Mouse (Mus musculus) 416B (cell line): ENCODE measurements at regions not wholly inside any gene's neighbourhood (a gene's known extent, or its start where the extent isn't known, plus 50 kb on each side); places are given as distances from the start of the nearest gene placed in this dataset.
A peak's percentile ranks its signal among the peaks of the same experiment; 100 is the strongest.

ENCODE experiments used
- DNase-seq: peaks from one replicate; pipeline ENCODE4 v3.0.0; 2011; ENCODE audit warnings: low read depth

DNA sequence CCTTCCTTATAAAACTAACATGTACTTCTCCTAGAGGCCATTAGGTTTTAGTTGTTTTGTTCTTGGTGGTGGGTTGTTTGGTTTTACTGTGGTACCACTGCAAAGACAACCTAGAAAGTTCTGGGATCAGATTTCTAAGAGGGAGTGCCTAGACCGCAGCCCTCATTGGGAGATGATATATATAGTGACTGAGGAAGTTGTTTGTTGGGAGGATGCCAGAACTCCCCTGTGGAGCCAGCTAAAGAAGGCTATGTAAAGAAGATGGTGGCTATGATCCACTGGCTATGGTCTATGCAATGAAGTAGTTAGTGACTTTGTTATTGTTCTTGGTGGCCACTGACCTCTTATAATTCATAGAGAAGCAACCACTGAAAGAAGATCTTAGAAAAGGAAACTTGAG is 283.8 kb upstream of the Kif2a start:
- DNase-seq: peak; percentile 73

DNA sequence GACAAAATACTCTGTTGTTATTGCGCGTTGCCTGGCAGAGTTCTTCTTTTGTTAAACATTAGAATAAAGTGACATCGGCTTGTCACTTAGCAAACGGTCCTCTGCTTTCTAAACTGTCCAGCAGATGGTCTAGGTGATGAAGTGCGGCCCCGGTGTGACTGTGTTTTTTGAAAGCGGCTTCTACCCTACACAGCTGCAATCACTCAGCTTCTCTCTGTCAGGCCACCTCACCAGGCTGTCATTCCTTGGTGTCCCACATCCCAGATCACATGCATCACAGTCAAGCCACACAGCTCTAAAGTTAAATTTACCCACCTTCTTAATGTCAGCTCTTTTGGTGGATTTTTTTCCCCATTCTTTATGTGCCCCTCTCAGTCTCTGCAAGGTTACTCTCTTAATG is 282.0 kb upstream of the Kif2a start:
- DNase-seq: no peak

DNA sequence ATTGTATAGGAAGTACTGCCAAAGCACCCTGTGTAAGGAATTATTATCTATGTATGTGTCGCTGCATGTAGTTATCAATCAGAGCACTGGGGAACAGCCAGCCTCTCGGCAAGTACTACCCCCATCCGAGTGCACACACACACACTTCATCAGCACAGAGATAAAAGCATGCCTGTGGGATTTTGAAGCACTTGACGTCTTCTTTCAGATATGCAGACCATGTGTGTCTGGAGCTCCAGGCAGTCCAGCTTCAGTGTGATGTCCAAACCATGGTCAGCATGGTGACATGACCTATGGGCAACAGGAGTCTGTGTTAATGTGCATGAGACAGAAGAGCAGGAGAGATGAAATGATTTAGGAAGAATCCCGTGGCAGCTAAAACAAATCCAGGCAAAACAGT is 281.4 kb upstream of the Kif2a start:
- no peak for DNase-seq

DNA sequence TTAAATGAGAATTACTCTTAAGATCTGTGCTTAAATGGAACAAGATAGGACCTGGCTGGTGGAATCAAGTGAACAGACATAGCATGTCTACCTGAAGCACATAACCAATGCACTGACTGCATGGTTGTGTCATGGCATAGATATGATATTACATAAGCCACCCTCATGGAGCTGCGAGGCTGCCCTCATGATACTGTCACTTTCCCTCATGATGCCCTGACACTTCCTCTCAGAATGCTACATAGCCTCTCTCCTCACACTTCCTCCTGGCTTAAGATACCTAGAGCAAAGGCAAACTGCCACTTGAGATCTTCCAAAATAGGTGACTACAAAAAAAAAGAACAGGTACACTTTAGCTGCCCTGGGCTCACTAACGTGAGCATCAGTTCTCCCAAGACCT is 278.9 kb upstream of the Kif2a start:
- no peak for DNase-seq

DNA sequence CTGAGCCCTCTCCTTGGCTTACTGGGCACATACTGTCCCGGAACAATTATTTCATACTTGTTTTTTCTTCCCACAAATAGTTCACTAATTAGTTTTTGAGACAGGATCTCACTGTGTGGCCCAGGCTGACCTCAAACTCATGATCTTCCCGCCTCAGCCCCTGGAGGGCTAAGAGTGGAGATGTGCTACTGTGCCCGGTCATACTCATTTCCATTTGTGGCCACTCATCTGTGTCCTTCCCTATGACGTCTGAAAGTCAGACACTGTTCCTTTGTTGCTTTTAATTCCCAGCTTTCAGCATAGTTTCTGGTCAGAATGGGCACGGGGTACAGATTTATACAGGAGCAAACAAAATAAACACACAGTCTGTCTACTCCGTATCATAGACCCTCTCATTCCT is 242.7 kb upstream of the Kif2a start:
- no peak for DNase-seq

DNA sequence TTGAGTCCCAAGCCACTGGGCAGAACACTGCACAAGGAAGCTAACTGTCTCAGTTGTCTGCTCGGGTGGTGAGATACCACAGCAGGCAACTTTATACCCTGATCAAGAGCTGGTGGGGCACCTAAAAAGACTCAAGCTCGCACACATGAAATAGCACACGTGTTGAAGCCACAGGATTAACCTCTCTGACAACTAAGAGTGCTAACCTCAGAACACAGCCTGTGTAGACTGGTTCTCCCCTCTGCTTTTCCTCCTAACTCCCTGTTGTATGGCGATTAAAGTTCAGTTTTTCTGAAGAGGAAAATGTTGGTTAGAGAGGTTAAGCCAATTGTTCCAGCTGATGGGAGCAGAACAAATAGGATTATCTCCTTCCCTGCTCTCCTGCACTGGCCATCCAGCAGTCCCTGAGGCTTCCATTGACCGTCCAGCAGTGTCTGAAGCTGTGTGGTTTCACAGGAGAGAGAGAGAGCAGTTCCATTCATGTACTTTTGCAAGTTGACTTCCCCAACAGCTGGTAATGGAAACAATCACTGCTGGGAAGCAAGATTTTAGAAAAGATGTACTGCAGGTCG is 239.6 kb upstream of the Kif2a start:
- DNase-seq: no peak

DNA sequence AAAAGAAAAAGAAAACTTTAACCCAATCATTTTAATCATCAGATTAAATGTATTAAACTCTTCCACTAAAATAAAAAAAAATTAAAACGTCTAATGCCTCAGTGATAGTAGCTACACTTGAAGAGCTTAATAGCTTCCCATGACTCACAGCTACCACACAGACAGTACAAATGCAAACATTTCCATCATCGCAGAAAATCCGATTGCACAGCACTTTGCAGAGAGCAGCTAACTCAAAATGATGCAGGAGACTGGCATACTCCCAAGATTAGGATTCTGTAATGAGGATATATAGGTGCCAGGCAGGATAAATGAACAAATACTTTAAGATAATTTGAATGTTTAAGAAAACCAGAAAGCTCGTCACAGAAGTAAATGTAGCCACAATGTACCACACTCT is 238.3 kb upstream of the Kif2a start:
- no peak for DNase-seq

DNA sequence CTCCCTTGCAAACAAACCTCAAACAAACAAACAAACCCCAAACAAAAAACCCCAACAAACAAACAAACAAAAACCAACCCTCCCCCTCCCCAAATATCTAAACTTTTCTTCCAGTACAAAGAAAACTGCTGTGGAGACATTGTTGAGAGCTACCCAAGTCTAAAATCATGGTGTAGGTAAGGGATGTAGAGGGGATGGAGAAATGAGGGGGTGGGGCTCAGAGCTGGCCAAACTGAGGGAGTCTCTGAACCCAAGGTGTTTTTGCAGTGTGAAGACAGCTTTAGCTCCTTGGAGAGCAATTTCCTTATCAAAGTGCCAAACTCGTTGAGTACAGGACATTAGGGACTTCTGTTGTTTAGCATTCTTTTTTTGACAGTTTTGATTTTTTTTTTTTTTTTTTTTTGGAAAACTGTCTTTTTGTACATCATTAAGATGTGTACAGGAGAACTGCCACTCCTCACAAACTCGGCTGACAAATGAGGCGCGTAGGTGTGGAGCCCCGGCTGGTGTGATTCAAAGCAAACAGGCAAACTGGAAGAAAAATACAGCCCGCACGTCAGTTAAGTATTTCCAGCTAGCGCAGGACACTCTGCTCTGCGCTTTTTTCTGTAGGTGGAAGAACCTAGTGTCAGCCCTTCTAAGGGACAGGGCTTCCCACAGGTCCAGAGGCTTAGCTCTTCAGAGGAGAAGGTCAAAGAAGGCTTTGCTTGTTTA is 226.0 kb upstream of the Kif2a start:
- no peak for DNase-seq

DNA sequence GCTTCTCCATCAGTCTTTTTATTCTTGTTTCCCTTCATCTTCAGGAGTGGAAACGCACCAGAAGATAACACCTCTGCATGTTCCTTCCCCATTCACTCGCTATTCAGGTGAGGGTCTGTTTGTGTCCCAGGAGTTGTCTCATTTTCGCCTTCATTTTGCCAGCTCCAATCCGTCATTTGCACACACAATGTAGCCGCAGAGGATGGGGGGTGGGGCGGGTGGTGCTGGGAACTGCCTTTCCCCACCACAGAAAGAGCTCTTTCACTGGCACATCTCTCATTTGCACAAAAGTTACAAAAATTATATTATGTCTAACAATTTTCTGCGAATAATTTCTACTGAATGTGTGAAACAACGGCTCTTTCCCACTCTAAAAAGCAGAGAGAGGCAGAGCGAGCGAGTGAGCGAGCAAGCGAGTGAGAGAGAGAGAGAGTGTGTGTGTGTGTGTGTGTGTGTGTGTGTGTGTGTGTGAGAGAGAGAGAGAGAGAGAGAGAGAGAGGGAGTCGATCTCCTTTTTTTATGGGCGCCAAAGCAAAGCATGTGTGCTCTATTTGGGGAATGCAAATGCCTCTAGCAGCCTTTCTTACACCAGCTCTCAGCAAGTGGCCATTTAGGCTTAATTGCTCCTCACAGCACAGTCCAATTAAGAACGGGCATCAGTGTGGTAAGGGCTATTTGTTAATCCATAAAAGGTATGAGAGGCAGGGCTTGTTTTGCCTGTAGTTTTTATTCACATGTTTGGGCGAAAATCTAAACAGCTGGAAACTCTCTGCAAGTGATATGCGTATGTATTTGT is 225.2 kb upstream of the Kif2a start:
- DNase-seq: no peak

DNA sequence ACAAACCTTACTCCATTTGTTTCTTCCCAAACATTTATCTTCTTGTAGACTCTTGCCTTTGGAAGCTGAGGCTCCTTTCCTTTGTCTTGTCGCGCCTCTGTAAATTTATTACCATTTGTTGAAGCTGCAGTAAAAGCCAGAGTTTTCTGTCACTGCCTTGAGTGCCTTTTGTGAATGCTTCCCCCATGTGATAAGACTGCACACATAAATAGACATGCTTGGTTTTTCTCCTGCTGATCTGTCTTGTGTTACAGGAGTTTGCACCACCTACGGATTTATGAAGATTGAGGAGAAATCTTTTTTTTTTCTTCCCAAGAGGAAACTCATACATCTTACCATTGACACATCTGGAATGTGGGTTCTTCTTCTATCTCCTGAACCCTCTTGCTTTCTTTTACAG is 222.2 kb upstream of the Kif2a start:
- DNase-seq: no peak

DNA sequence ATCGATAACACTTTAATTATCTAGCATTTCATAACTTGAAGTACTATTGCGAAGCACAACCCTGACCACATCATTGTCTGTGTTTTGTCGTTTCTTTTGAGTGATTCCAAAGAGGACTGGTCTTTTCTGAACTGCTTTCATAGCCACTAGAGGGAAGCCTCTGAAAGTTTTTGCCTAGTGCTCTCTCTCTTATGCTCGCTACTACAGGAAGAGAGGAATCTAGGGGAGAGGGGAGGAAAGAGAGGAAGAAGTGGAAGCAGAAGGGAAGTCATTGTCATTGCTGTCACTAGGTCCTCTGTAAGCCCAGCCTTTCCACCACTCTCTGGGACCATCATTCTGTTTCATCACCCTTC is 217.1 kb upstream of the Kif2a start:
- peak; percentile 5 for DNase-seq

DNA sequence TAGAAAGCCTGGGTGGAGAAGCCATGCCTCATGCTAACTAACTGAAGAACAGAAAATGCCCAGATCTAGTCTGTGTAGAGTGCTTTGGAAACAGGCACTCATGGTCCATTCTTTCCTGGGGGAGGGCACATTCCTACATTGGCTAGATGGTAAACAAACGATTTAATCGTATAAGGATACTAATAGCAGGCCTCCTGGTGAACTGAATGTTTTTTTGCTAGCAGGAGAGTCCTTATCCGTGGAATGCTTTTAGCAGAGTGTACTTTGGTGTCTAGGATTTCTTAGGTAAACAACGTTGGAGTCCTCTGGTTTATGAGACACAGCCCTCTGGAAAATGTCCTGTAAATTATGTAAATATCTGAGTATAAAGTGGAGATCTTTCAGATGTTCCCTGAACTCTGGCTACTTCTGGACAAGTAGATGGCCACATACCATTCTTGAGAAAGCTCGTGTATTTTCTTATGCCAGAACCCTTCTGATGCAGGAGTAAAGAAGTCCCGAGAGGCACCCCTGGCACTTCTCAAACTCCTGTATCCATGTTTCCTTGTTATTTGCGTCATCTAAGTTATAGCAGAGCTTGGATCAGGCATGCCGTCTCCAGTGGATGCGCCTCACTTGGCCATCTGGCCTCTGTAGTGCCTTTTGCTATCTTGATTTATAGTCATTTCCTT is 216.6 kb upstream of the Kif2a start:
- DNase-seq: no peak

DNA sequence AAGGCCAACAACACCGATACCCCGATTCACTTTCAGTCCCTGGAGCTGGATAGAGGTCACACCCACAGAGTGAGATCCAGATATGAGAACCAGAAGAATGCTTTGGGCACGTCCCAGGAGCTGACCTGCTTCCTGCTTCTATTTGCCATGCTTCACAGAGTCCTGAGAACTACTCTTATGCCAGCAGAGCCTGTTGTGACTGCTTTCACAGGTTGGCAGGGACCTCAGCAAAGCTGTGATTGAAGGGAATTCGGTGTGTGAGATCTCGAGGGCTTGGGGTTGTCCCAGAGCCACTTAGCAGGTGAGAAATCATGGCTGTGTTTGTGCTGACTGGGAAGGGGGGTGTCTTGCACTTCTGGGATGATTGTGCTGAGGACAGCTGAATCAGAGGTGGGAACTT is 197.5 kb upstream of the Kif2a start:
- DNase-seq: no peak

DNA sequence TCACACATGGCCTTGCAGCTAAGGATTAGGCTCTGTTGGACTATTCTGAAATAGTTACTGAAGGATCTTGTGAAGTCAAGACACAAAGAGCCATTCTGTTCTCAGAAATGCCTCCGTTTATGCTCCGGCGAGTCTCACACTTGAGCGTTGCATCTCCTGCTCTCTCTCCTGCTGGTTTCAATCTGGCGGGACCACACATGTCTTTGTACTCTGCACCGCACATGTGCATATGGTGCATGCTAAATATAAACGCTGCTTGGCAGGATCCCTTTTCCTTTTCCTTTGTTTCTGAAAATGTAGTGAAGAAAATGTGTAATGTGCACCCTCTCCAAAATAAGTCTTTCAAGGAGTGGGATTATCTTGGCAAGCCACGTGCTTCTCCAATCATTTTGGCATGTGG is 196.4 kb upstream of the Kif2a start:
- DNase-seq: no peak

DNA sequence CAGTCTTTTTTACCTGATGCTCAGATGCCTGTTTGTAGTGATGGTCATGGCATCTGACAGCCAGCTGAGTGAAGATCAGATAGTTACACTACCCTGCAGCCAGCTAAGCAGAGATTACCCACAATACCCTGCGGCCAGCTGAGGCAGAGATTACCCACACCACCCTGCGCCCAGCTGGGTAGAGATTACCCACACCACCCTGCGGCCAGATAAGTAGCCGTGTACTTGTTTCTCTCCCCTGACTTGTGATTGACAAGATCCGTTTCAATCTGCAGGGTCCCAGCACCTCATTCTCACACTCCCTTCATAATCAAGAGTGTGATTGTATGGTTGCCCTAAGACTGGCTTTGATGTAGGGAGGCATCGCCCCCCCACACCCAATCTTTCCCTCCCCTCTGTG is 195.9 kb upstream of the Kif2a start:
- DNase-seq: no peak

DNA sequence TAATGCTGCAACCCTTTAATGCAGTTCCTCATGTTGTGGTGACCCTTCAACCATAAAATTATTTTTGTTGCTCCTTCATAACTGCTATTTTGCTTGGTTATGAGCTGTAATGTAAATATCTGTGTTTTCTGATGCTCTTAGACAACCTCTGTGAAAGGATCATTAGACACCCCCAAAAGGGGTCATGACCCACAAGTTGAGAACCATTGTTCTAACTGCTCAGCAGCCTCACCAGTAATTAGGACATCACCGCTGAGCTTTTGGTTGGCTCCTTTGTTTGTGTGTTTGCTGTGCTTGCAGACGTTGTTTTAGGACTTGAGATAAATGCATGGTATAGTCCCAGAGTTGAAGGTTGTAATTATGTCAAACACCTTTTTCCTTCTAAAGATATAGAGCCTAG is 191.4 kb upstream of the Kif2a start:
- DNase-seq: no peak

DNA sequence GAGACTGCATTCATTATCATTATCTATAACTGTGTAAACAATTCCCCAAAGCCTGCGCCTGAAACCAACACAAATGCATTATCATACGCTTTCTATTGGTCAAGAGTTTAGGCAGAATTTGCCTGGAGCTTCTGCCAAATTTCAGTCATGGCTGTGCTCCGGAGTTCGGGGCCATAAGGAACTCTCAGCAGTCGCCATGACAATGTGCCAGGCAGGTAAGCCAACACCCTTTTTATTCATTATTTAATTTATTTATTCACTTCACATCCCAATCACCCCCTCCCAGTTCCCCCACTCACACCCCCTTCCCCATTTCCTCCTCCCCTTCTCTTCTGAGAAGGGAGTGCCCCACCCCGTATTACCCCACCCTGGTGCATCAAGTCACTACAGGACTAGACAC is 188.8 kb upstream of the Kif2a start:
- DNase-seq: no peak

DNA sequence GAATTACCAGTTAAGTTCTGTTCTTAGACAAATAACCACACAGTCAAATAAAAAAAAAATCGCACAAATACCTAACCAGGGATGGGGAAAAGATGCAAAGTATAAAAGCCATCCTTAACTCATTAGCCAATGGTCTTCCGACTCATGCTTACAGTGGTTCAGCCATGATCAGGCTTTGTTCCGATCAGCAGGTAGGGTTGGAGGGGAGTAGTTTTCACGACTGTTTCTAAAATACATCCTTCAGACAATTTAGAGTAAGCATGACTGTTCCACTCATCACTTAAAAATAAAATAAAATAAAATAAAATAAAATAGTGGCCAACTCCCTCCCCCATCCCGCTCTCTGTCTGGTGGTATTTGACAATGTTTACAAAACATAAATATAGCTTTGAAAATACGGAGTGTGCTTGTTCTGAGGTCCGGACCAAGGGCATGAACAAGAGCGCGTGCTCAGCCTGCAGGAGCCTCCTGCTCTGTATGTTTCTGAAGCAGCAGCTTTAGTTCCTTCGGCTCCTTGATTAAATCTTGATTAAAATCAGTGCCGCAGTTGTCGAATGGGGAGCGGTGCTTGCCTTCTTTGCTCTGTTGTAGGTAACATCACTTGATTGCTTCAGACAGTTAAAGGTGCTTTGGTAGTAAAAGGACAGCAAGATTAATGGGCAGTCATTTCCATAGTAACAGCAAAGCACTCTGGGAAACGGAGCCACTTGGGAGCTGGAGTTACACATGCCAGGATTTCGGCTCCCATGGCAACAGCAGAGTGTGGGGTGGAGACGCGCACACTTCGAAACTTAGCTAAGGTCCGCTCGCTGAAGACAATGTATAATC is 185.6 kb upstream of the Kif2a start:
- peak; percentile 2 for DNase-seq

DNA sequence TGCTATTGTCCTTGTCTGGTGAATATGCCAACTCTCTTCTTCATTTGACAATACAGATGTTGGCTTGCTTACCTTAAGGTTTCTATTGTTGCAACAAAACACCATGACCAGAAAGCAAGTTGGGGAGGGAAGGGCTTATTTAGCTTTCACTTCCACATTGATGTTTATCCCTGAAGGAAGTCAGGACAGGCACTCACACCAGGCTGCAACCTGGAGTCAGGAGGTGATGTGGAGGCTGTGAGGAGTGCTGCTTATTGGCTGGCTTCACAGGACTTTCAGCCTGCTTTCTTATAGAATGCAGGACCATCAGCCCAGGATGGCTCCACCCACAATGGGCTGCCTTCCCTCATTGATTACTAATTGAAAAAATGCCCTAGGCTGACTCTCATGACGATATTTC is 177.9 kb upstream of the Kif2a start:
- no peak for DNase-seq

DNA sequence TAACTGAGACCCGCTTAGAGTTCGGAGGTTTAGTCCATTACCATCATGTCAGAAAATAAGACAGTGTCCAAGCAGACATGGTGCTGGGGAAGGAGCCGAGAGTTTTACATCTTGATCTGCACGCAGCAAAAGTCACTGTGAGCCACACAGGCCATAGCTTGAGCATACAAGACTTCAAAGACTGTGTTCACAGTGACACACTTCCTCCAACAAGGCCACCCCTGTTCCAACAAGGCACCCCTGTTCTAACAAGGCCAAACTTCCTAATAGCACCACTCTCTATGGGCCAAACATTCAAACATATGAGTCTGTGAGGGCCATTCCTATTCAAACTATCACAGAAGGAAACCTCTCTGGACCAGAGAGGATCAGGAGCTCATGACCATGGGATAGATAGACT is 171.5 kb upstream of the Kif2a start:
- DNase-seq: no peak

DNA sequence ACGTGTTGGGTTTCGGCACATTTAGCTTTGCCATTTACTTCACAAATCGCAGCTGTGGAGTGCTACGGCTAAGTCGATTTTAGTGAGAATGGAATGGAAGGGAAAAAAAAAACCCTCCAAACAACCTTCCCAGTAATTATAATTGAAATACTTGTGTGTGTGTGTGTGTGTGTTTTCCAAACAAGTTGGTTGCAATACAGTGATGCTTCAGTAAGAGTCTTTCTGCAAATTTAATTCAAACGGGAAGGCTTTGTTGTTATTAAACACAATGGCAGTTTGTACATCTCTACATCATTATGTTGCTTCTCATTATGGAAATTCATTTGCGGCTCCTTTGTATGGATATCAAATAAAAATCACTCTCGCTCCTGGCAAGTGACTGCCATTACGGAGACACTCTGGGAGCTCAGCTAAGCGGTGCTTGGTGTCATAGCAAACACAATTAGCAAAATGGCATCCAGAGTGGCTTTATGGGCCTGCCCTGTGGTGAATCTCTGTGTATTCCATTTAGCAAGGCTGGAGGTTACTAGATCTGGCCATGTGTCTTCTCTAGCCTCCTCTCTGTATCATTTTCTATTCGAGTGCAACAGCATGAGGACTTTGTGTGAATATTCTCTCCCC is 165.4 kb upstream of the Kif2a start:
- DNase-seq: no peak

DNA sequence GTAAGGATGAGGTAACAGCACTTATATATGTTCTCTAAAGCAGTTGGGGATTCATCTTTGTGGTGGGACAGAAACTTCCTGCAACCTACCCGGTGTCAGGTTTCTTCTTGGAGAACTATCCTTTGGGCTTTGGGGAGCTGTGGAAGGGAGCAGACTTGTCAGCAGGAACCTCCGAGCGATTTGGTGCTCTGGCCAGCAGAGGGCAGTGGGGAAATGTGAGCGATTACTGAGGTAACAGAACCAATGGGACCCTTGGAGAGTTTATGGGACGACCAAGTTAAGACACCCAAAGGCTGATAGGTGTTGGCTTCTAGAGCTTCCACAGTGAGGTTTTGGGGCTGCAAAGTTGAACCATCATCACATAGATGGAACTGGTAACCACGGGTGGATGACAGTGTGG is 160.6 kb upstream of the Kif2a start:
- peak; percentile 57 for DNase-seq
